Mouse (Mus musculus): ENCODE results near the gene Nav3. TPM values are rescaled to one million over a fixed set of nuclear protein-coding genes. Genes with fewer than 3 reads are reported as not detected.

The Nav3 gene
- polyA plus RNA-seq, 1 experiment from 2014 or later: 5.2 TPM

GRCm38 (mm10) chr10:109699771-109700335, 756.2 kb downstream of the Nav3 start:
- 69% methylated on average over 3 of the region's 3 CpGs for WGBS
- Histone ChIP-seq H3K9me3 (no peaks in the 10 kb centered on the region), H3K4me1 (replicated peaks) (no peaks in the 10 kb centered on the region), H3K27ac (no peak overlapping the region), H3K4me3 (no peak overlapping the region), H3K27me3 (ENCODE audit: insufficient read depth, poor library complexity, severe bottlenecking) (no peaks in the 10 kb centered on the region), H3K36me3 (no peaks in the 10 kb centered on the region)
- no peak for DNase-seq (ENCODE audit: low spot score)

DNA sequence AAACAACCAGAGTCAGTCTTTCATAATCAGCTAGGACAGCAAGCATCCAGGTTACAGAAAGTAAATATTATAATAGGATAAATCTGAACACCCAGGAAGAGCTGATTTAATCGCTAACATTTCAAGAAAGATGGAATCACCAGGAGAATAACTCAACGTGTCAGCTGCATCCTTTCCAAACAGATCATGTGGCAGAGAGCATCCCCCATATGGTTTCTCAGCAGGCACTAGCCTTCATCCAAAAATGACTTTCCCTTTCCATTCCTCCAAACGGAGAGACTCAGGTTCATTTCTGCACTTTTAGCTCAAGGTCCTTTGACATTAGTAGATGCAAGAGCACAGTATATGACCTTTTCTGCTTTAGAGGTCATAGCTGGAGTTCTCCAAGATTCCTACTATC, 765.4 kb downstream of the Nav3 start:
- Histone ChIP-seq H3K4me3 (no peak overlapping the region), H3K9me3 (no peaks in the 10 kb centered on the region), H3K27me3 (ENCODE audit: insufficient read depth, poor library complexity, severe bottlenecking) (no peaks in the 10 kb centered on the region), H3K27ac (no peak overlapping the region), H3K36me3 (no peaks in the 10 kb centered on the region), H3K4me1 (replicated peaks) (peaks cover 2% of the 10 kb centered on the region; the same call in 1 of the 2 replicates)
- WGBS: 74% methylated on average over 3 of the region's 3 CpGs
- DNase-seq (ENCODE audit: low spot score): no peak

DNA sequence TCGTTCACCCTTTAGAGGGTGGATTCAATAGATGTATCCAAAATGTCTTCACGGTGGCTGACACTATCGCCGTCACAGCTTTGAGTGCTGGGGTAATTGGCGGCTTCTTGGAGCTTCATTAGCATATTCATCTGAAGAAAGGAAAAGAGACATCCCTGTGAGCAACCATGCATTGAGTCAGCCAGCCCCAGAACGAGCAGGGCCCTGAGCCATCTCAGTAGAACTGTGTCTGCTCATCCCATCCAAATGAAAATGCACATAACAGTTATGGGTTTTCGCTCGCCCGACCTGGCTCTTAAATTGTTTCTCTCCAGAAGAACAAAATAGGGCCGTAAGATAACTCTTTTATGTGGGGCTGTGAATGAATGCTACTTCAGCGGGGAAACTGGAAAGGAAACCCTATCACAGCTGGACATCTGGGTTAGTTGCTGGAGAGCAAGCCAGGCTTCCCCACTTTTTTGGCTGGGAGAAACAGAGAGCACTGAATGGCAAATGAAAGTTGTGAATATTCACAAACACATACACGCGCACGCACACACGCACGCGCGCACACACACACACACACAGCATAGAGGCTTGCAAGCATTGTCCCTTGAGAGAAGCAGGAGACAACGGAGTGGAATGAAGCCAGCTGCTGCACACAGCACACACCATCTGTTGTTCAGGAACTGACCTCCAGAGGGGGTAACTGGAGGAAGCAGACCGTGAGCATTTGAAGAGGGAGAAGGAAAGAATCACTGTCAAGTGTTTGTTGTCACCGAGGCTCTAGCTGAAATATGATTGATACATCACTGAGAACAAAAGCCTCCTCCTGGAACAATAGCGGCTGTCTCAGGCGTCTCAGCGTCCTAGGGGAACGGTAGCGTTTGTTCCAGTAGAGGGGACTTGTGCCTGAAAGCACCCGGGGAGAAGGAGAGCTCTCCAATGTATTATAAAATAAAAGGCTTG, 771.6 kb downstream of the Nav3 start:
- H3K36me3 ChIP-seq: no peaks in the 10 kb centered on the region
- peaks cover 27% of the 10 kb centered on the region for H3K4me1 ChIP-seq (replicated peaks)
- WGBS: 23% methylated on average over 27 of the region's 27 CpGs
- H3K4me3 ChIP-seq: peak overlapping the region; percentile 39
- H3K9me3 ChIP-seq: no peaks in the 10 kb centered on the region
- DNase-seq (ENCODE audit: low spot score): peak; percentile 87
- H3K27ac ChIP-seq: peak overlapping the region; percentile 89
- no peaks in the 10 kb centered on the region for H3K27me3 ChIP-seq (ENCODE audit: insufficient read depth, poor library complexity, severe bottlenecking)

GRCm38 (mm10) chr10:109672896-109673295, 783.1 kb downstream of the Nav3 start:
- H3K4me3 ChIP-seq: no peak overlapping the region
- no peaks in the 10 kb centered on the region for H3K4me1 ChIP-seq (replicated peaks)
- no peak for DNase-seq (ENCODE audit: low spot score)
- no peaks in the 10 kb centered on the region for H3K9me3 ChIP-seq
- WGBS: 88% methylated on average over 2 of the region's 2 CpGs
- H3K27me3 ChIP-seq (ENCODE audit: insufficient read depth, poor library complexity, severe bottlenecking): no peaks in the 10 kb centered on the region
- no peaks in the 10 kb centered on the region for H3K36me3 ChIP-seq
- H3K27ac ChIP-seq: no peak overlapping the region

DNA sequence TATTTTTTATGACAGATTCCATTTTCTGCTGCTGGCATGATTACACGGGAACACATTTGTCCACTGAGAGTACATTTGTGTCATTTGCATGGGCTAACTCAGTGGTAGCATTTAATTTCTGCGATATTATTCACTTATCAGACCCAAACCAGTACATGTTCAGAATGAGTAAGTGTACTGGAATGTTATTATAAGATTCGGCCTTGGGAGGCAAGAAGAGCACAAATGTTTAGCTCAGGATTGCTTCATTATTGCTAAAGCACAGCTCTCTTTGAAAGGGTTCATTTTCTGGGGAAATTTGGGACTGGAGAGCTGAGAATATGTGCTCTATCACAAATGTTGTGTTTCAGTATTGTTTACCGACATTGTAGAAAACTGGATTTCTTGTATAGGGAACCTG, 788.6 kb downstream of the Nav3 start:
- no peaks in the 10 kb centered on the region; the same call in 1 of the 2 replicates for H3K4me1 ChIP-seq (replicated peaks)
- H3K4me3 ChIP-seq: no peak overlapping the region
- H3K27me3 ChIP-seq (ENCODE audit: insufficient read depth, poor library complexity, severe bottlenecking): no peaks in the 10 kb centered on the region
- H3K36me3 ChIP-seq: no peaks in the 10 kb centered on the region
- no peak overlapping the region for H3K27ac ChIP-seq
- DNase-seq (ENCODE audit: low spot score): no peak
- no peaks in the 10 kb centered on the region for H3K9me3 ChIP-seq
- WGBS: 88% methylated on average over 4 of the region's 4 CpGs

DNA sequence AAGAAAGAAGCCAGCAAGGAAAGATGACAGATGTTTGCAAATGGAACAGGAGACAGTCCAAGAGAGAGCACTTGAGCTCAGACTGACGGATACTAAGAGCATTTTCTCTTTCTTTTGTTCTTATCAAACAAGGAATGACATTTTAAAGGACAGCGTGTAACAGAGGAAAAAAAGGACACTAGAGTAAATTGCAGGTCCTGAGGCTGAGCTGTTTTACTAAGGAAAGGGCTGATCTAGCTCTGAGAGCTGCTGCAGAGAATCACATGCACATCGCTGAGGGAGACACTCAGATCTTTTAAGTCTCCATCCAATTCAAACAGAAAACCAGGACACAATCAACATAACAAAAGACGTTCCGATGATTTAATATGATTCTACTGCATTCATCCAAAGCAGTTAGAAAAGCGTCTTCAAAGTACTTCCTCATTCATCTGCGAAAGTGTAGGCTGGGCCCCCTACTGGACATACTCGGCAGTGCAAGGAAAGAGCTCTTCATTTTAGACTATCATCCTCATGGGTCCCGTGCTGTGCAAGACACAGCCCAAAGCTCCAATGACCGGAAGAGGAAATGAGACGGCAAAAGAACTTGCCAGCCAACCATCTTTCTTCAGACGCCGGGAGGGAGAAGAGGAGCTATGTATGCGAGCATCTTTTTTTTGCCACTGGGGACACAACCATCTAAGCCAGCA, 791.2 kb downstream of the Nav3 start:
- Histone ChIP-seq H3K27ac (no peak overlapping the region), H3K27me3 (ENCODE audit: insufficient read depth, poor library complexity, severe bottlenecking) (no peaks in the 10 kb centered on the region), H3K9me3 (no peaks in the 10 kb centered on the region), H3K4me3 (0 out of 2 replicates have a peak overlapping the region, but pooled peaks have one; percentile 21), H3K4me1 (replicated peaks) (no peaks in the 10 kb centered on the region; the same call in 1 of the 2 replicates), H3K36me3 (no peaks in the 10 kb centered on the region)
- DNase-seq (ENCODE audit: low spot score): peak; percentile 77
- WGBS: 37% methylated on average over 14 of the region's 14 CpGs

GRCm38 (mm10) chr10:109651516-109651915, 804.5 kb downstream of the Nav3 start:
- H3K4me3 ChIP-seq: no peak overlapping the region
- H3K27ac ChIP-seq: no peak overlapping the region
- DNase-seq (ENCODE audit: low spot score): no peak
- H3K27me3 ChIP-seq (ENCODE audit: insufficient read depth, poor library complexity, severe bottlenecking): no peaks in the 10 kb centered on the region
- WGBS: 80% methylated on average over 7 of the region's 7 CpGs
- H3K36me3 ChIP-seq: no peaks in the 10 kb centered on the region
- no peaks in the 10 kb centered on the region for H3K4me1 ChIP-seq (replicated peaks)
- H3K9me3 ChIP-seq: no peaks in the 10 kb centered on the region

DNA sequence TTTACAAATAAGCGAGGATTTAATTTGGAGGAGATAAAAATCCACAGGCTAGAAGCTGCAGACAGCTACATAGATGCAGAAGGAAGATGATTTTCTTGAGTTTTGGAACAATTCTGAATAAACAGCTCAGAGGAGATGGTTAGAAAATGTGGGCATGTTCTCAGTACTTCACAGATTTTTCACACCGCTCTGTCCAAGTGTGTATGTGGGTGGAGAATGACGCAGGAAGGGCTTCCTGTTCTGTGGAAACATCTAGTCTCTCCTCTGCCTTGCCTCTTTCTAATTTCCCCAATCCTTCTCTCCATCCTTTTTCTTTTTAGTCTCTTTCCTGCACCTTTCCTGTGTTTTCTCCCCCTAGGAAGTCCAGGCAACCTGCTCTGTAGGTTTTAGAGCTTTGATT, 812.4 kb downstream of the Nav3 start:
- 90% methylated on average over 3 of the region's 3 CpGs for WGBS

DNA sequence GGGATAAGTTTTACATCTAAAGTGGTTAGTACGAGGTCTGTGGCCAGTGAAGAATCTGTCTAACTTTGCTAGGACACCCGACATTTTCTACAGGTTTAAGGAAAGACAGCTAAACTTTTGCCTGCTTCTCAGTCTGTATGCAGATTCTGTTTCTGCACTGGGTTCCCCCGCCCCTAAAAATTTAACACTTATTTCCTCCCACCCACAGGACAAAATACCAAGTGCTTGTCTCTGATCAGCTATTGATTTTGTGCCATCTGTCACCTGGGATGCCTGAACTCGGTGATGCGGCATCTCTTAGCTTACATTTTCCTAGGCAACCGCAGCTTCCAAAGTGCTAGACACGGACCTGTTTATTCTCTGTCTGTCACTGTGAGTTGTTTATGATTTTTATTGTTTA, 814.2 kb downstream of the Nav3 start:
- no peak overlapping the region for H3K4me3 ChIP-seq
- H3K4me1 ChIP-seq (replicated peaks): 0 out of 2 replicates have a peak, but pooled peaks cover 2% of the 10 kb centered on the region
- 78% methylated on average over 7 of the region's 7 CpGs for WGBS

More for the DNA sequence above, 812.4 kb downstream of the Nav3 start:
- 0 out of 2 replicates have a peak, but pooled peaks cover 2% of the 10 kb centered on the region for H3K4me1 ChIP-seq (replicated peaks)
- H3K4me3 ChIP-seq: no peak overlapping the region
- H3K9me3 ChIP-seq: no peaks in the 10 kb centered on the region
- no peaks in the 10 kb centered on the region for H3K36me3 ChIP-seq
- no peaks in the 10 kb centered on the region for H3K27me3 ChIP-seq (ENCODE audit: insufficient read depth, poor library complexity, severe bottlenecking)
- H3K27ac ChIP-seq: no peak overlapping the region
- DNase-seq (ENCODE audit: low spot score): no peak

GRCm38 (mm10) chr10:109637702-109638101, 818.3 kb downstream of the Nav3 start:
- no peak for DNase-seq (ENCODE audit: low spot score)
- H3K4me3 ChIP-seq: no peak overlapping the region
- no peaks in the 10 kb centered on the region for H3K9me3 ChIP-seq
- WGBS: 83% methylated on average over 16 of the region's 16 CpGs
- 0 out of 2 replicates have a peak, but pooled peaks cover 2% of the 10 kb centered on the region for H3K4me1 ChIP-seq (replicated peaks)
- no peaks in the 10 kb centered on the region for H3K27me3 ChIP-seq (ENCODE audit: insufficient read depth, poor library complexity, severe bottlenecking)
- no peaks in the 10 kb centered on the region for H3K36me3 ChIP-seq
- H3K27ac ChIP-seq: 0 out of 2 replicates have a peak overlapping the region, but pooled peaks have one; percentile 5

More for the DNA sequence above, 814.2 kb downstream of the Nav3 start:
- no peak for DNase-seq (ENCODE audit: low spot score)
- H3K36me3 ChIP-seq: no peaks in the 10 kb centered on the region
- H3K27me3 ChIP-seq (ENCODE audit: insufficient read depth, poor library complexity, severe bottlenecking): no peaks in the 10 kb centered on the region
- no peak overlapping the region for H3K27ac ChIP-seq
- no peaks in the 10 kb centered on the region for H3K9me3 ChIP-seq

Data from hindbrain, embryonic 10.5 days (tissue).